Mouse (Mus musculus) thymus, adult 2 months (tissue): ENCODE results near the gene Gde1.

ENCODE experiments used
- CTCF ChIP-seq: fragments of 200-500 bp; IDR thresholded peaks from 2 replicates; pipeline ENCODE4 v1.5.1; 2012; ENCODE audit warnings: mild to moderate bottlenecking, control low read depth, low read length, moderate library complexity, borderline replicate concordance; ENCODE audit not compliant: control insufficient read depth, poor library complexity, insufficient read depth; ENCODE audit errors: extremely low read depth
- POLR2A ChIP-seq: fragments of 200-500 bp; IDR thresholded peaks from 2 replicates; pipeline ENCODE4 v1.6.1; 2012; ENCODE audit warnings: mild to moderate bottlenecking, low read length, control low read depth, moderate library complexity; ENCODE audit not compliant: control insufficient read depth, poor library complexity, insufficient read depth; ENCODE audit errors: extremely low read depth

DNA sequence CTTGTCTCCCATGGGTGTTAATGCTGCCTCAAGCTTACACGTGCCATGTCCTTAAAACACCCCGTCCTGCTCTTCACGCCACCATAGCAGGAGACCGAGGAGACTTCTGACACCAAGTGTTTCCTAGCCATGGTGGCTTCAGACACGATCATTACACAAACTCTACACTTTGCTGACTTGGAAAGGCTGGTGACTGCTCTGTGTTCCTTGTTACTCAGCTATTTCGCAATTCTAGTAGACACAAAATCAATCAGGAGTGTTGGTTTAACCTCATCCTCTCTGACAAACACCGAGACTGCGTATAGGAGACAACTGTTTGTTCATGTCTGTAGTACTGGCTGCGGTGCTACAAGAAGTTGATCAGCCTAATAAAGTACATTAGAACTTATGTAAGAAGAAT, 6.7 kb downstream of the Gde1 start:
- TF ChIP-seq POLR2A (no peak), CTCF (no peak)
